Mouse (Mus musculus): ENCODE measurements around the gene Hist1h2be.

- TF ChIP-seq CTCF (IDR thresholded peaks at IDR 0.05; ENCODE audit: low read depth, low read length), result no peak
- TF ChIP-seq POLR2A (IDR thresholded peaks at IDR 0.05; ENCODE audit: extremely low read depth, insufficient read depth, low read length), result no peak
Measured at GRCm38 (mm10) chr13:23552962-23553361, 68.0 kb downstream of the Hist1h2be start, which contains the start of gene Hist1h1d.

Measured in liver, adult 2 months (tissue).